Mouse (Mus musculus): ENCODE results near the gene Psg25.

DNA sequence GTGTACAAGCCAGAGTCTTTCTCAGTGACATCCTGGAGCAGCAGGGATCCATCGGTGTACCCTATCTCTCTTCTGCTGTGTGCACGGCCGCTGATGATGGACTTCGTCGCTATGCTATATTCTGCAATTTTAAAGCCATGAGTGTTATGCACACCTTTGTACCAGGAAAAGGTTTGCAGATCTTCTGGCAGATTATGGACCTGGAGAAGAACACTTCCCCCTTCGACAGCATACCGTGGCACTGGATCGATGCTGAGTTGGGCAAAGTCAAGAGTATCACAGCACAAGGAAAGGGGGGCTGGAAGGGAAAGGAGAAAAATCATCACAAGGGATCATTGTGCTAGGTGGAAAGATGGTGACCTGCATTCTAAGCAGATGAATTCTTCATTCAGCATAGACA, 7.4 kb downstream of the Psg25 start:
- no peak for TF ChIP-seq POLR2A (IDR thresholded peaks at IDR 0.05; ENCODE audit: insufficient read depth, low read length)
- no peak for TF ChIP-seq EP300 (IDR thresholded peaks at IDR 0.05; ENCODE audit: insufficient read depth, low read depth, low read length)
- TF ChIP-seq CTCF (IDR thresholded peaks at IDR 0.05; ENCODE audit: low read depth, low read length) = no peak

Data from ES-Bruce4 (cell line).